Mouse (Mus musculus) effector memory CD4-positive, alpha-beta T cell, adult 7 months (primary cell): ENCODE results near the gene Gm5624. TPM values are rescaled to one million over a fixed set of nuclear protein-coding genes. Genes with fewer than 3 reads are reported as not detected.

Source experiments
- polyA plus RNA-seq: library from polyadenylated mRNA; unstranded; fragments of 100-300 nt; shearing (Covaris generic); gene quantifications from one replicate; pipeline ENCODE4 v1.2.1, GENCODE M21; 2017

Gm5624 gene
- not detected for polyA plus RNA-seq

GRCm38 (mm10) chr14:44627737-44628136 lies at the start of gene Gm5624:
Gene Gm5624 (minus strand): TSS chr14:44627938.

GRCm38 (mm10) chr14:44582853-44583252 lies 44.9 kb downstream of the Gm5624 start, which contains the start of gene Gm8247:
Gene Gm8247 (plus strand): TSS chr14:44583153.

GRCm38 (mm10) chr14:44517976-44518375 lies 109.8 kb downstream of the Gm5624 start, which contains the start of gene Gm17093:
Gene Gm17093 (plus strand): TSS chr14:44518276.

Other genes with a start within 250 kb of the Gm5624 start
- not detected for gene Gm3371, start 217.2 kb downstream of the Gm5624 start, polyA plus RNA-seq
- gene Gm8232, start 194.3 kb downstream of the Gm5624 start, polyA plus RNA-seq, result not detected
- not detected for gene BC061237, start 135.5 kb downstream of the Gm5624 start, polyA plus RNA-seq
- not detected for gene Gm17093, start 109.7 kb downstream of the Gm5624 start, polyA plus RNA-seq
- not detected for gene Gm8247, start 44.8 kb downstream of the Gm5624 start, polyA plus RNA-seq
- gene Gm8257, start 78.5 kb upstream of the Gm5624 start, polyA plus RNA-seq, result not detected
- gene Gm8267, start 122.4 kb upstream of the Gm5624 start, polyA plus RNA-seq, result 0.96 TPM
- not detected for gene Ptgdr, start 231.4 kb upstream of the Gm5624 start, polyA plus RNA-seq